Mouse (Mus musculus): ENCODE results near the gene Nsun7.

- TF ChIP-seq CTCF (IDR thresholded peaks at IDR 0.05; ENCODE audit: borderline replicate concordance, extremely low read depth, insufficient read depth, insufficient read length) (no peak), POLR2A (IDR thresholded peaks at IDR 0.05; ENCODE audit: borderline replicate concordance, extremely low read depth, insufficient read depth, insufficient read length, poor library complexity, severe bottlenecking) (no peak)
Measured at GRCm38 (mm10) chr5:66337969-66338345, 78.3 kb downstream of the Nsun7 start.
